Mouse (Mus musculus): ENCODE data around the gene Wdr74. TPM values are rescaled to one million over a fixed set of nuclear protein-coding genes. Genes with fewer than 3 reads are reported as not detected.

Wdr74 gene
- polyA plus RNA-seq, 1 experiment: 25.8 TPM

DNA sequence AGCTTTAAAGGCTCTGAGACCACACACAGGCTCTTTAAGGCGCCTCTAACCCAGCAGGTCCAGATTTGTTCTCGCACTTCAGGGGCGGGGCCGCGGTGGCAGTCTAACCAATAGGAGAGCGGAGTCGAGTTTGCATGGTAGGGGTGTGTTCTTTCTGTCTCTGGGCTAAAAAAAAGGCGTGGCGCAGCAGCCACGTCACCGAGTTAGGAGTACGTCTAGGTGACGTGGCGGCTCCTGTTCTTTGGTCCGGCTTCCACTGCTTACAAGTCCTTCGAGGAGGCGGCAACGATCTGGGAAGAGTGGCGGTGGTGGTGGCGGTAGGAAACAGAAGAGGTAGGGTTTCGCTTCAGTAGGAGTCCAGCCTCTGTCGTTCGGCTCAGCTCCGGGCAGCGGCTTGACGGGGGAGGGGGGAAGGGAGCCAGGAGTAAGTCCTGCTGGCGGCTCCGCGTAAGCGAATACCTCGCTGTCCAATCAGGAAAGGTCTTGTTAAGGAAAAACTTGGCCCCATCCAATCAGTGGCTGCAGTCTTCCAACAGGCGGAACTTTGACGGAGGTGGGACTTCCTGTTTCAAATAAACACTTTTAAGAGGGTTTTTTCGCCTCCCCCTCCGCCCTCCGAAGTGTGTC lies 5.7 kb downstream of the Wdr74 start, which contains the start of gene Stx5a:
Gene Stx5a (plus strand): TSS at position 171 of the 627 bp plus-strand sequence.
- Histone ChIP-seq H3K4me1 (ENCODE audit: control insufficient read depth, insufficient read depth, low read length) (peaks cover 16% of the 10 kb centered on the region), H3K4me3 (ENCODE audit: insufficient read depth, low read length) (peak within 1 kb of the TSS; percentile 98), H3K27ac (ENCODE audit: insufficient read depth, low read depth, low read length) (peak within 1 kb of the TSS; percentile 93)
- TF ChIP-seq CTCF (IDR thresholded peaks at IDR 0.05; ENCODE audit: low read depth, low read length): no peak
- no peak for TF ChIP-seq POLR2A (IDR thresholded peaks at IDR 0.05; ENCODE audit: borderline replicate concordance, low read depth, low read length)

- TF ChIP-seq CTCF (IDR thresholded peaks at IDR 0.05; ENCODE audit: low read depth, low read length): no peak
- no peak for TF ChIP-seq POLR2A (IDR thresholded peaks at IDR 0.05; ENCODE audit: borderline replicate concordance, low read depth, low read length)
- peaks cover 14% of the 10 kb centered on the region for H3K4me1 ChIP-seq (ENCODE audit: control insufficient read depth, insufficient read depth, low read length)
- H3K27ac ChIP-seq (ENCODE audit: insufficient read depth, low read depth, low read length): peak overlapping the region; percentile 80
- H3K4me3 ChIP-seq (ENCODE audit: insufficient read depth, low read length): peak overlapping the region; percentile 98
Observed at GRCm38 (mm10) chr19:8742176-8742575, 6.5 kb downstream of the Wdr74 start.

DNA sequence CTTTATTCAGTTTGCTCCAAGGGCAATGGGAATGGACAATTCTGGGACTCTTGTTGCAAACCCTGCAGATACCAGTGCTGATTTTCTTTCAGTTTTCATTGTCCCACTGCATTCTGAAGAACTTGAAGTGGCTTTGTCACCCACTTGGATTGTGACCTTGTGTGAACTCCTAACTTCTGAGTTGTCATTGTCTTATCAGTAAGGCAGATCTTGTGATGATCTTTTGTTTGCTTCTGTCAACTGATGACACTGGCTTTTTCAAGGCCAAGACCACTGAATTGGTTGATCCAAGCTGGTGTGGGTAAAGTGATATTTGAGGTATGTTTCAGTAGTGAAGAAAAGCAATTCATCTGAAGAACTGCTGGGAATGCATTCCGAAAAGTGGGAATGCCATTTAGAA lies 9.8 kb downstream of the Wdr74 start:
- Histone ChIP-seq H3K4me1 (ENCODE audit: control insufficient read depth, insufficient read depth, low read length) (peaks cover 14% of the 10 kb centered on the region), H3K27ac (ENCODE audit: insufficient read depth, low read depth, low read length) (no peak overlapping the region), H3K4me3 (ENCODE audit: insufficient read depth, low read length) (no peak overlapping the region)
- TF ChIP-seq CTCF (IDR thresholded peaks at IDR 0.05; ENCODE audit: low read depth, low read length) (no peak), POLR2A (IDR thresholded peaks at IDR 0.05; ENCODE audit: borderline replicate concordance, low read depth, low read length) (no peak)

DNA sequence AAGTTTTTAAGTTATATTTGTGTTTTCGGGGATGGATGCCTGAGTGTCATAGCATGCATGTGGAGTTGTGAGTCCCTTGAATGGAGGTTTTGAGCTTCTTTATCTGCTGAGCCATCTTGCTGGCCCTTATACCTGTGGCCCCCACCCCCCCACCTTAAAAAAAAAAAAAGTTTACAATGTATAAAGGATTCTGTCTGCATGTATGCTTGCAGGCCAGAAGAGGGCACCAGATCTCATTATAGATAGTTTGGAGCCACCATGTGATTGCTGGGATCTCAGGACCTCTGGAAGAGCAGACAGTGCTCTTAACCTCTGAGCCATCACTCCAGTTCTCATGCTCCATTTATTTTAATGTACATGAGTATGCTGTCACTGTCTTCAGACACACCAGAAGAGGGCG lies 11.7 kb downstream of the Wdr74 start:
- Histone ChIP-seq H3K4me3 (ENCODE audit: insufficient read depth, low read length) (no peak overlapping the region), H3K4me1 (ENCODE audit: control insufficient read depth, insufficient read depth, low read length) (peaks cover 9% of the 10 kb centered on the region), H3K27ac (ENCODE audit: insufficient read depth, low read depth, low read length) (no peak overlapping the region)
- 0 out of 2 replicates have a peak, but pooled peaks have one; percentile 13 for TF ChIP-seq CTCF (IDR thresholded peaks at IDR 0.05; ENCODE audit: low read depth, low read length)
- TF ChIP-seq POLR2A (IDR thresholded peaks at IDR 0.05; ENCODE audit: borderline replicate concordance, low read depth, low read length): no peak

GRCm38 (mm10) chr19:8755652-8756051 lies 20.0 kb downstream of the Wdr74 start:
- Histone ChIP-seq H3K4me3 (ENCODE audit: insufficient read depth, low read length) (peak overlapping the region; percentile 9; the same call in 1 of the 2 replicates), H3K27ac (ENCODE audit: insufficient read depth, low read depth, low read length) (no peak overlapping the region), H3K4me1 (ENCODE audit: control insufficient read depth, insufficient read depth, low read length) (peaks cover 14% of the 10 kb centered on the region)
- TF ChIP-seq POLR2A (IDR thresholded peaks at IDR 0.05; ENCODE audit: borderline replicate concordance, low read depth, low read length) (no peak), CTCF (IDR thresholded peaks at IDR 0.05; ENCODE audit: low read depth, low read length) (no peak)

- peaks cover 18% of the 10 kb centered on the region for H3K4me1 ChIP-seq (ENCODE audit: control insufficient read depth, insufficient read depth, low read length)
- peak; percentile 56; the same call in 1 of the 2 replicates for TF ChIP-seq POLR2A (IDR thresholded peaks at IDR 0.05; ENCODE audit: borderline replicate concordance, low read depth, low read length)
- no peak for TF ChIP-seq CTCF (IDR thresholded peaks at IDR 0.05; ENCODE audit: low read depth, low read length)
- H3K27ac ChIP-seq (ENCODE audit: insufficient read depth, low read depth, low read length): peak within 1 kb of the TSS; percentile 61
- H3K4me3 ChIP-seq (ENCODE audit: insufficient read depth, low read length): peak within 1 kb of the TSS; percentile 93
Observed at GRCm38 (mm10) chr19:8756635-8757387, 21.2 kb downstream of the Wdr74 start, which contains the start of gene Nxf1. TSS of gene Nxf1 (plus strand) at chr19:8757073.

GRCm38 (mm10) chr19:8757471-8757998 lies 21.9 kb downstream of the Wdr74 start:
- Histone ChIP-seq H3K4me3 (ENCODE audit: insufficient read depth, low read length) (peak overlapping the region; percentile 93), H3K4me1 (ENCODE audit: control insufficient read depth, insufficient read depth, low read length) (peaks cover 23% of the 10 kb centered on the region), H3K27ac (ENCODE audit: insufficient read depth, low read depth, low read length) (peak overlapping the region; percentile 61; the same call in 1 of the 2 replicates)
- TF ChIP-seq CTCF (IDR thresholded peaks at IDR 0.05; ENCODE audit: low read depth, low read length) (no peak), POLR2A (IDR thresholded peaks at IDR 0.05; ENCODE audit: borderline replicate concordance, low read depth, low read length) (no peak)

DNA sequence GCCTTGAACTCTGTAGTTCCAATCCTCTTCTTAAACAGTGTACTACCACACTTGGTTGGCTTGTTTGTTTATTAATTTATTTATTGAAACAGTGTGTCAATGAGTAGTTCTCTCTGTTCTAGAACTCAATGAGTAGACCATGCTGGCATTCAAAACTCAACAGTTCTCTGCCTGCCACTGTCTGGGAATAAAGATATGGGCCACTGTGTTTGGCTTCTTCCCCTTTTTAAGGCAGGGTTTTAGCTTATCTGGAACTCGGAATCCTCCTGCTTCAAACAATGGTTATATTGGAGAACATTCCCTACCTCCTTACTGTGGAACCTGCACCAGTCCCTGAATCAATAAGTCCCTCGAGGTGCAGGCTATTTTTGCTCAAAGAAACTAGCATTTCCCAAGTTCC lies 23.3 kb downstream of the Wdr74 start:
- TF ChIP-seq POLR2A (IDR thresholded peaks at IDR 0.05; ENCODE audit: borderline replicate concordance, low read depth, low read length): no peak
- TF ChIP-seq CTCF (IDR thresholded peaks at IDR 0.05; ENCODE audit: low read depth, low read length): no peak
- no peak overlapping the region for H3K27ac ChIP-seq (ENCODE audit: insufficient read depth, low read depth, low read length)

DNA sequence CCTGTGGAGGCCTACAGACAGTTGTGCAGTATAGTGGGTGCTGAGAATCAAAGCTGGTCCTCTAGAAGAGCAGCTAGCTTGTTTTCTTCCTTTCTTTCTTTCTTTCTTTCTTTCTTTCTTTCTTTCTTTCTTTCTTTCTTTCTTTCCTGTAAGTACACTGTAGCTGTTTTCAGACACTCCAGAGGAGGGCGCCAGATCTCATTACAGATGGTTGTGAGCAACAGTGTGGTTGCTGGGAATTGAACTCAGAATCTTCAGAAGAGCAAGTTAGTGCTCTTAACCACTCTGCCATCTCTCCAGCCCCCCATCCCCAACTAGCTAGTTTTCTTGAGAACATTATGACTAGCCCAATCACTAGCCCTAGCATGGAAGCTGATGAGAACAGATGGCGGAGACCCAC lies 25.1 kb downstream of the Wdr74 start:
- peaks cover 27% of the 10 kb centered on the region for H3K4me1 ChIP-seq (ENCODE audit: control insufficient read depth, insufficient read depth, low read length)
- no peak overlapping the region for H3K27ac ChIP-seq (ENCODE audit: insufficient read depth, low read depth, low read length)
- H3K4me3 ChIP-seq (ENCODE audit: insufficient read depth, low read length): no peak overlapping the region
- TF ChIP-seq POLR2A (IDR thresholded peaks at IDR 0.05; ENCODE audit: borderline replicate concordance, low read depth, low read length) (no peak), CTCF (IDR thresholded peaks at IDR 0.05; ENCODE audit: low read depth, low read length) (no peak)

More for the DNA sequence above, 23.3 kb downstream of the Wdr74 start:
- Histone ChIP-seq H3K4me1 (ENCODE audit: control insufficient read depth, insufficient read depth, low read length) (peaks cover 33% of the 10 kb centered on the region), H3K4me3 (ENCODE audit: insufficient read depth, low read length) (no peak overlapping the region)

Data from bone marrow macrophage, adult 2 months (primary cell).